Mouse (Mus musculus) heart, embryonic 12.5 days (tissue): Measurements from ENCODE around the gene Hjurp. TPM values are rescaled to one million over a fixed set of nuclear protein-coding genes. Genes with fewer than 3 reads are reported as not detected.

Experiments used
- ATAC-seq: fragments of 200-750 bp; cut with Nextera tagmentation; 2 replicates; pipeline ENCODE4 v1.8.0; 2017; ENCODE audit warnings: moderate TSS enrichment, moderate library complexity; ENCODE audit not compliant: insufficient number of reproducible peaks, low FRiP score
- H3K27ac ChIP-seq: fragments of 300-500 bp; sonication (generic); 2 replicates; pipeline ENCODE4 v1.5.1; 2016; ENCODE audit warnings: mild to moderate bottlenecking, moderate library complexity; ENCODE audit not compliant: poor library complexity, severe bottlenecking
- H3K27me3 ChIP-seq: fragments of 300-500 bp; sonication (generic); replicated peaks from 2 replicates; pipeline ENCODE4 v1.6.1; 2016; ENCODE audit warnings: mild to moderate bottlenecking, moderate library complexity
- H3K36me3 ChIP-seq: fragments of 300-500 bp; sonication (generic); 2 replicates; pipeline ENCODE4 v1.6.1; 2016; ENCODE audit warnings: mild to moderate bottlenecking, moderate library complexity
- H3K4me1 ChIP-seq: fragments of 300-500 bp; sonication (generic); replicated peaks from 2 replicates; pipeline ENCODE4 v1.6.1; 2016; ENCODE audit warnings: mild to moderate bottlenecking
- H3K4me2 ChIP-seq: fragments of 300-500 bp; sonication (generic); 2 replicates; pipeline ENCODE4 v1.6.1; 2016; ENCODE audit warnings: mild to moderate bottlenecking, moderate library complexity
- H3K4me3 ChIP-seq: fragments of 300-500 bp; sonication (generic); 2 replicates; pipeline ENCODE4 v1.5.1; 2016; ENCODE audit warnings: mild to moderate bottlenecking
- H3K9ac ChIP-seq: fragments of 300-500 bp; sonication (generic); 2 replicates; pipeline ENCODE4 v1.6.1; 2016; ENCODE audit warnings: mild to moderate bottlenecking, moderate library complexity
- H3K9me3 ChIP-seq: fragments of 300-500 bp; sonication (generic); replicated peaks from 2 replicates; pipeline ENCODE4 v1.6.1; 2016; ENCODE audit warnings: mild to moderate bottlenecking, moderate library complexity
- WGBS: fragments of 180-500 bp; shearing (Covaris S2); methylation state at CpG from one replicate; pipeline ENCODE4 v1.1.7; 2016; 5-methylcytosine and 5-hydroxymethylcytosine counted together
- polyA plus RNA-seq: library from polyadenylated mRNA; unstranded; fragments of >200 nt; fragmentation: Nextera tagmentation; extraction: Ambion mirVana; gene quantifications from 2 replicates; pipeline ENCODE4 v1.2.1, GENCODE M21; 2016

The Hjurp gene
- polyA plus RNA-seq, 1 experiment from 2014 or later, result 141 TPM

DNA sequence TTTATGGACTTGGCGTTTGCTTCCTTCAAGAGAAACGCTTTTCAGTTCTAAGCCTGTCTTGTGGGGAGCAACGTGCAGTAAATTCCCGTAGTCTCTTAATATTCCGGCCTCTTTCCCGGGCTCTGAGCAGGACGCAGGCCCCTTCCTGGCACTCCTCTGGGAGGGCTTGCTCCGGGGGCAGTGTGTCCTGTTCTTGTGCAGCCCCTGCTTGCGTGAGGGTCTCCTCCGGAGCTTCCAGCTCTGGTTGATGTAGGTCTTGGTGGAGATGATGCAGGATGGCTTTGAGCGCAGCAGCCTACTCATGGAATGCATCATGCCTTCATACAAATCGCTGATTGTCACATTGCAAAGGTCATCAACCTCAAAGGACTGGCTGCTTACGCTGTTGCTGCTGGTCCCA, 11.3 kb downstream of the Hjurp start:
- peaks cover 24% of the 10 kb centered on the region for H3K4me1 ChIP-seq
- H3K27ac ChIP-seq, result no peak overlapping the region
- no peaks in the 10 kb centered on the region for H3K27me3 ChIP-seq
- H3K4me3 ChIP-seq, result no peak overlapping the region
- WGBS, result 86% methylated on average over 13 of the region's 13 CpGs
- ATAC-seq, result no peak
- H3K9me3 ChIP-seq, result no peaks in the 10 kb centered on the region
- H3K36me3 ChIP-seq, result peaks cover 91% of the 10 kb centered on the region
- no peak overlapping the region for H3K4me2 ChIP-seq
- no peak overlapping the region for H3K9ac ChIP-seq

DNA sequence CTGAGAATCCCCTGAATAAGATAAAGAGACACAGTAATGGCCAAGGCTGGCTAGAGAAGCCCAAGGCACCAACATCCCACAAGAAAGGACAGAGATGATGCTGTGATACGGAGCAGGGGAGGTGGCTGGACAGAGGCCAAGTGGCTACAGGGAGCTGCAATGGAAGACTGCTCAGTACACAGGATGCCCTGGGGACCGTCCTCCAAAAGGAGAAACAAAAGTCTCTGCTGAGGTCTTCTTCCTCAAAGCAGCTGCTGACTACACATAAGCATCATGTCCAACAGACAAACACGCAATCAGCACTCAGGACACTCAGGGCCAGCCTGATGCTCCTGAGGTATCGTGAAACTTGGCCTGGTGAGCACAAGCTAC, 12.6 kb downstream of the Hjurp start:
- no peak overlapping the region for H3K9ac ChIP-seq
- H3K4me1 ChIP-seq, result peaks cover 27% of the 10 kb centered on the region
- H3K4me2 ChIP-seq, result no peak overlapping the region
- 67% methylated on average over 4 of the region's 4 CpGs for WGBS
- no peak overlapping the region for H3K4me3 ChIP-seq
- ATAC-seq, result no peak
- no peak overlapping the region for H3K27ac ChIP-seq
- H3K27me3 ChIP-seq, result no peaks in the 10 kb centered on the region
- peaks cover 100% of the 10 kb centered on the region for H3K36me3 ChIP-seq
- H3K9me3 ChIP-seq, result peaks cover 3% of the 10 kb centered on the region; the same call in 1 of the 2 replicates

DNA sequence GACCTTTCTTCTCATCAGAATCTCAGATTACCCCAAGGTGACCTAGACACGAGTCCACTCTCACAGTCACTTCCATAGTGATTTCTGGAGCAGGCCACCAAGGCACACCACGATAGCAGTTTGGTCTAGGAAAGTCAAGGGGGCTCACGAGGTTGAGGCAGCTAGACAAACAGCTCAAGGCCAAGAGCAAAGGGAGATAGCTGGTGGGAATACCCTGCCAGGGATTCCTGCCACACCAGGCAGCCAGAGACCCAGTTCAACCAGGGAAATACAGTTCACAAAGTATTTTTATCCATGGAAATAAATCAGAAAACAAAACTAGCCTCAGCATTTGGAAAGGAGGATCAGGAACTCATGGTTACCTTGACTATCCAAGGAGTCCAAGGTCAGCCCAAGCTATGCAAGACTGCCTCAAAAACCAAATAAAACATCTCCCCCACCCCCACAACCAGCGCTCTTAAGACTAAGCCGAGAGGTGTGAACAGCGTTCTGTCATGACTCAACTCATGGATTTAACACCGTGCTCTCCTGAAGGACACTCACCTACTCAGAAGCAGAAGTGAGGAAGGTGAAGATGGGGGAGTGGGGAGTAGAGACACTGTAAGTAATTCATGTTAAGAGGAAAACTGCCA, 13.1 kb downstream of the Hjurp start:
- no peak overlapping the region for H3K4me2 ChIP-seq
- H3K4me3 ChIP-seq, result no peak overlapping the region
- WGBS, result 78% methylated on average over 7 of the region's 7 CpGs
- peaks cover 99% of the 10 kb centered on the region for H3K36me3 ChIP-seq
- H3K27ac ChIP-seq, result no peak overlapping the region
- H3K9ac ChIP-seq, result no peak overlapping the region
- no peaks in the 10 kb centered on the region for H3K27me3 ChIP-seq
- H3K9me3 ChIP-seq, result peaks cover 3% of the 10 kb centered on the region; the same call in 1 of the 2 replicates
- peaks cover 32% of the 10 kb centered on the region for H3K4me1 ChIP-seq
- ATAC-seq, result no peak

DNA sequence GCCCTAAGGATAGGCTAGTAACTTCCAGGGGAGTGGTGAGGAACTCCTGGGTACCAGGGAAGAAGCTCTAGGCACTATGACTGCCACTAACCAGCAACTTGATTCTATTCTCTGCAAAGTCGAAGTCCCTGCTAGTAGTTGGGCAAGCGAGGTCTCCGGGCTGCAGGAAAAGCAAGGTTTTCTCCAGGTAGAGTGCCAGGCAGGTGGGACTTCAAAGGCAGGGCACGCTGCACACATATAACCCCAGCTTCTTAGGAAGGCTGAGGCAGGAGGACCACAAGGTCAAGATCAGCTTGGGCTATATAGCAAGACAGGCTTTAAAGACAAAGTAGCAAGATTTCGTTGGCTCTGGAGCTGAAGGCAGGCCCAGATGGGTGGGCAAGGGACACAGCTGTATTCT, 13.7 kb downstream of the Hjurp start:
- Histone ChIP-seq H3K4me3 (no peak overlapping the region), H3K4me1 (peaks cover 35% of the 10 kb centered on the region), H3K9me3 (peaks cover 3% of the 10 kb centered on the region; the same call in 1 of the 2 replicates), H3K4me2 (no peak overlapping the region), H3K36me3 (peaks cover 93% of the 10 kb centered on the region), H3K27me3 (no peaks in the 10 kb centered on the region), H3K9ac (no peak overlapping the region), H3K27ac (no peak overlapping the region)
- ATAC-seq, result no peak
- whole genome bisulfite sequencing, result 88% methylated on average over 5 of the region's 5 CpGs

DNA sequence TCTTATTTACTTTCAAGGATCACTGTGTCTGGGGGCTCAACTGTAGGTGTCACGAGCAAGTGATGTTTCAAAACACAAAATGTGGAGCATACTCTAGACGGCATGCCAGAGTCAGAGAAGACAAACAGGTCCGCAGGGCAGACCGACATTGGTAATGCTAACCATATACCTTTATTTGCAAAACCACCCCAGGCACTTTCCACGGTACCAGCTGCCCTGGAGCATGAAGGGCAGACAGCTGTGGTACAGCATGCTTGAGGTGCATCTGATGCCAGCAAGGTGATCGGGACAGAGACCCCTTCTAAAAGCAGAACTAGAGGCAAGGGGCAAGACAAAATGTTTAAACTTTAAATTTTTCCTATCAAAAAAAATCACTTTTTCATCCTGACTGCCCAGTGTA, 14.5 kb downstream of the Hjurp start:
- Histone ChIP-seq H3K9ac (no peak overlapping the region), H3K4me3 (no peak overlapping the region), H3K36me3 (peaks cover 85% of the 10 kb centered on the region), H3K4me2 (no peak overlapping the region), H3K27ac (no peak overlapping the region), H3K27me3 (no peaks in the 10 kb centered on the region), H3K4me1 (peaks cover 35% of the 10 kb centered on the region), H3K9me3 (peaks cover 9% of the 10 kb centered on the region)
- no peak for ATAC-seq
- 75% methylated on average over 6 of the region's 6 CpGs for WGBS

DNA sequence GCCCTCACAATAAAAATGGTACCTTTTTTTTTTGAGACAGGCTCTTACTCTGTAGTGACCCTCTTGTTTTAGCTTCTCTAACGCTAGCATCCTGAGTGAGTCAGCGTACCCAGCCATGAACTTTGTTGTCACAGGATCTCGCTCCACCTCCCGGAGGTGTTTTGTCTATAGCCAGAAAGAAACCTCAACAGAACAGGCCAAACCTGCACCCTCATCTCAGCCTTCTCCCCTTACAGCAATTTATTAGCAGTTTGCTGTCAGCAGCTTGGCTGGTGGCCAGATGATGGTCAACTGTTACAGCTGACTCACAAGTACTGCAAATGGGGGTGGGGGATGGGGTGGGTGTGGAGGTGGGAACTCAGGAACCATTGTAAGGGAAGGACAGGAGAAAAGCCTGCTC, 15.2 kb downstream of the Hjurp start:
- WGBS, result 75% methylated on average over 4 of the region's 4 CpGs
- Histone ChIP-seq H3K9ac (no peak overlapping the region), H3K4me2 (no peak overlapping the region), H3K36me3 (peaks cover 78% of the 10 kb centered on the region), H3K4me1 (peaks cover 35% of the 10 kb centered on the region), H3K4me3 (no peak overlapping the region), H3K27me3 (no peaks in the 10 kb centered on the region), H3K9me3 (peaks cover 16% of the 10 kb centered on the region), H3K27ac (no peak overlapping the region)
- peak; percentile 5; the same call in 1 of the 2 replicates for ATAC-seq

DNA sequence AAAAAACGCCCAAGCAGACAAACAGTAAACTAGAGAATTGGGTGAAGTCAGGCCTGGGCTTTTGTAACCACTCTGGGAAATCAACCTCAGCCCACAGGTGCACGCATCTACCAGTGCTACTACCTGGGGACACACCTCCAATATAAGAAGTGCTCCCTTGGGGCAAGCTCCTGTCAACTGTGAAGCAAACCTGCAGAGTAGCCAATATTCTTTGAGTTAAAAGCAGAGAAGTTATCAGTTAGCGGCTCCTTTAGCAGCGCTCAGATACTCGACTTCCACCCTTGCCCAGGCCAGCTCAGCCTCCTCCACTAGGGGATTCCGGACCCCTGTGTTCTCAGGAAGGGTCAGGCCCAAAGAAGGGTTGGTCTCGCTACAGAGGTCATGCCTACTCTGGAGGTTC, 15.7 kb downstream of the Hjurp start:
- H3K4me1 ChIP-seq, result peaks cover 35% of the 10 kb centered on the region
- no peak overlapping the region for H3K4me2 ChIP-seq
- 0 out of 2 replicates have a peak, but pooled peaks have one; percentile 0 for ATAC-seq
- no peaks in the 10 kb centered on the region for H3K27me3 ChIP-seq
- H3K4me3 ChIP-seq, result no peak overlapping the region
- 83% methylated on average over 7 of the region's 7 CpGs for WGBS
- H3K9me3 ChIP-seq, result peaks cover 20% of the 10 kb centered on the region
- H3K36me3 ChIP-seq, result peaks cover 72% of the 10 kb centered on the region
- no peak overlapping the region for H3K27ac ChIP-seq
- H3K9ac ChIP-seq, result no peak overlapping the region

DNA sequence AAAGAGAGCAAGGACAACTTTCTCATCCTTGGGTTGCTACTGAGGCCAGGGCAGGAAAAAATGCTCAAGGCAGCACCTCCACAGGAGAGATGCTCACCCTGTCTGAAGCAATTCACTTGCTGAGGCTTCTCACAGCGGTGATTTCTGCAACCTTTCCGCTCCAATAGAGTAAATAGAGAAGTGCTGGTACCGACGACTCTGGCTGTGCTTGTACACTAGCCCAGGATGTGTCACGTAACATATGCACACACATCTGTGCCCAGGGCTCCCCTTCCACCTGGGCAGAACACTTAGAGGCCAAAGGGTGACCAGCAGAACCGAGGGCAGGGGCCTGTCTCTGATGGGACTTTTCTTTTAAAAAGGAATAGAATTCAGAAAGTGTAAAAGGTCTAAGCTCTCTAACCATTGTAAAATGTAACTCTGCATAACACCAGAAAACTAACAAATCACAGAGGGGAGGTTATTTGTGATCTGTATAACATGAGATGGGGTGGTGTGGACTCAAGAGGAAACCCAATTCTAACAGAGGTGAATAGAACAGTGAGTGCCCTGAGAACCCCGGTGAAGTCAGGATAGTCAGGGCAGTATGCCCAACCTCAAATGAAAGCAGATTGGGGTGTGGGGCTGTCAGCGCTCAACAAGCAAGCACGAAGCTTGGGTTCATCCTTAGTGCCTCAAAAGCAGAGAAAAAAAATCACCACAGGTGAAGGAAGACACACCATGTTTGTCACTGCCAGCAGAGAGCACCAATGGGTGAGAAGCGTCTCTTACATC, 16.6 kb downstream of the Hjurp start:
- H3K27me3 ChIP-seq, result no peaks in the 10 kb centered on the region
- peaks cover 35% of the 10 kb centered on the region for H3K4me1 ChIP-seq
- ATAC-seq, result no peak
- 81% methylated on average over 10 of the region's 10 CpGs for WGBS
- H3K4me2 ChIP-seq, result no peak overlapping the region
- peaks cover 63% of the 10 kb centered on the region for H3K36me3 ChIP-seq
- H3K27ac ChIP-seq, result no peak overlapping the region
- no peak overlapping the region for H3K9ac ChIP-seq
- H3K9me3 ChIP-seq, result peaks cover 29% of the 10 kb centered on the region
- H3K4me3 ChIP-seq, result no peak overlapping the region

DNA sequence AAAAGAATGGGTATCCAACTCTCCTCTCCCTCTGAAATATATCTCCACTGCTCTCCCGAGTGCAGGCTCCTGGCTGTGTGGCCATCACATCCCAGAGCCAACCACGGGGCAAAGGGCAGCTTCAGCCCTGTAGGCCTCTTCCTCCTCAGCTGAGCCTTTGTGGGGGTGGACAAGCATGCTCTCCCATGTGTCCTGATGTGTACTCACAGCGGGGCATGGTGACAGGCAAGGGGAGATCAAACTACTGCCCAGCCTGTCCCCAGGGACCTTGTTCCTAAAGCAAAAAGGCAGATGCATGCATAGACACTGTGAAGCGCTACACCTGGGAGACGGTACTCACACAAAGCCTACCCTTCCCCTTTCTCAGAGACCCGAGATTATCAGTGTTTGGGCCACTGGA, 17.3 kb downstream of the Hjurp start:
- Histone ChIP-seq H3K4me1 (peaks cover 31% of the 10 kb centered on the region), H3K36me3 (peaks cover 56% of the 10 kb centered on the region), H3K27me3 (no peaks in the 10 kb centered on the region), H3K4me2 (no peak overlapping the region), H3K9ac (no peak overlapping the region), H3K4me3 (no peak overlapping the region), H3K27ac (no peak overlapping the region), H3K9me3 (peaks cover 36% of the 10 kb centered on the region)
- WGBS, result 78% methylated on average over 6 of the region's 6 CpGs
- peak; percentile 1; the same call in 1 of the 2 replicates for ATAC-seq

DNA sequence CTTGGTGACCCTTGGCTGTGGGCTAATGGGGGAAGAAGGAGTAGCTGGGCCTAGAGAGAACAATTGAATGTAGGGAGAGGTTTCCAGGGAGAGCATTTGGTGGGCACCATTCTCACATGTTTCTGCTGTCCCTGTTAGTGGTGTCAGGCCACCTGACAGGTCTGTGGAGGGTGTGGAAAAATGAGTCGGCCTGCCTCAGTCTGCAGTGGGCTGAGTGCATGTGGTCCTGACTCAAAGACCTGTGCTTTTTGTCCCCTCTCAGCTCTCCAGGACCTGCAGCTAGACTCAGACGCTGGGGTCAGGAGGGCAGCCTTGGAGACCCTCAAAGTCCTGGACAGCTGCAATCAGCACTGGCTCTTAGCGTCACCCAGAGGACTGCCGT, 17.8 kb downstream of the Hjurp start:
- no peak overlapping the region for H3K9ac ChIP-seq
- H3K27ac ChIP-seq, result no peak overlapping the region
- H3K27me3 ChIP-seq, result no peaks in the 10 kb centered on the region
- 73% methylated on average over 4 of the region's 4 CpGs for WGBS
- ATAC-seq, result 0 out of 2 replicates have a peak, but pooled peaks have one; percentile 2
- peaks cover 26% of the 10 kb centered on the region for H3K4me1 ChIP-seq
- no peak overlapping the region for H3K4me3 ChIP-seq
- no peak overlapping the region for H3K4me2 ChIP-seq
- H3K9me3 ChIP-seq, result peaks cover 41% of the 10 kb centered on the region
- H3K36me3 ChIP-seq, result peaks cover 51% of the 10 kb centered on the region

DNA sequence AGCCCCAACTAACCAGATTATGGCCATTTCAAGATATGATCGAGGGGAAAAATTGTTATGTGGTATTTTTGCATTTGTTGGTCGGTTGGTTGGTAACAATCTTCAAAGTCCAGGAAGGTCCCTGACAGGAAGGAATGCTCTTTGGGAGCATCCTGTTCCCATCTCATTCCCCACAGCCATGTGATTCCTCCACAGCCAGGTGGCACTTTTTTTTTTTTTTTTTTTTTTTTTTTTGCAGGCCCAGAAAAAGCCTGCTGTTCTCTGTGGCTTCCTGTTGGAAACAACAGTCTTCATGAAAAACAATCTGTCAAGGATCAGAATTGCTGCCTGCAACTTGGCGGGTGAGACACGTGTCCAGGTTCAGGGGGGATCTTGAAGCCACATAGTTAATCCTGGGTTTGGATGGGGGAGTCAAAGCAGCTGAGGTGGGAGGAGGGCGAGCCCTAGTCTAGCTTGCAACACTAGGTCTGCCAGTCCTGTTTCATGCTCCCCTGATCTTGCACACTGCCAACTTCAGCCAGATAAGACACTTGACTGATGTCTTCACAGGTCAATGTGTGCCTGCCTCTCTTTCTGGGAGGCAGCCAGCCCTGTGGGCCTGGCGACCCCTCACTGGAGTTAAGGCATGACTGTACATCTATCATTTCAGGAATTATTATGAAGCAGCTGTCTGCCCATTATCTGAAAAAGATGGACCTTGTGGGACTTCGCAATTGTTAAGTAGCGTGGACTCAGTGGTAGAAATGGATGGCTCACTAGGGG, 18.4 kb downstream of the Hjurp start:
- H3K9me3 ChIP-seq, result peaks cover 43% of the 10 kb centered on the region
- WGBS, result 63% methylated on average over 8 of the region's 8 CpGs

More for the DNA sequence above, 18.4 kb downstream of the Hjurp start:
- H3K36me3 ChIP-seq, result peaks cover 46% of the 10 kb centered on the region
- ATAC-seq, result 0 out of 2 replicates have a peak, but pooled peaks have one; percentile 0
- H3K4me2 ChIP-seq, result no peak overlapping the region
- no peak overlapping the region for H3K27ac ChIP-seq
- no peak overlapping the region for H3K4me3 ChIP-seq
- peaks cover 24% of the 10 kb centered on the region for H3K4me1 ChIP-seq
- 0 out of 2 replicates have a peak overlapping the region, but pooled peaks have one; percentile 0 for H3K9ac ChIP-seq
- H3K27me3 ChIP-seq, result no peaks in the 10 kb centered on the region
